In the genomic region with DNA sequence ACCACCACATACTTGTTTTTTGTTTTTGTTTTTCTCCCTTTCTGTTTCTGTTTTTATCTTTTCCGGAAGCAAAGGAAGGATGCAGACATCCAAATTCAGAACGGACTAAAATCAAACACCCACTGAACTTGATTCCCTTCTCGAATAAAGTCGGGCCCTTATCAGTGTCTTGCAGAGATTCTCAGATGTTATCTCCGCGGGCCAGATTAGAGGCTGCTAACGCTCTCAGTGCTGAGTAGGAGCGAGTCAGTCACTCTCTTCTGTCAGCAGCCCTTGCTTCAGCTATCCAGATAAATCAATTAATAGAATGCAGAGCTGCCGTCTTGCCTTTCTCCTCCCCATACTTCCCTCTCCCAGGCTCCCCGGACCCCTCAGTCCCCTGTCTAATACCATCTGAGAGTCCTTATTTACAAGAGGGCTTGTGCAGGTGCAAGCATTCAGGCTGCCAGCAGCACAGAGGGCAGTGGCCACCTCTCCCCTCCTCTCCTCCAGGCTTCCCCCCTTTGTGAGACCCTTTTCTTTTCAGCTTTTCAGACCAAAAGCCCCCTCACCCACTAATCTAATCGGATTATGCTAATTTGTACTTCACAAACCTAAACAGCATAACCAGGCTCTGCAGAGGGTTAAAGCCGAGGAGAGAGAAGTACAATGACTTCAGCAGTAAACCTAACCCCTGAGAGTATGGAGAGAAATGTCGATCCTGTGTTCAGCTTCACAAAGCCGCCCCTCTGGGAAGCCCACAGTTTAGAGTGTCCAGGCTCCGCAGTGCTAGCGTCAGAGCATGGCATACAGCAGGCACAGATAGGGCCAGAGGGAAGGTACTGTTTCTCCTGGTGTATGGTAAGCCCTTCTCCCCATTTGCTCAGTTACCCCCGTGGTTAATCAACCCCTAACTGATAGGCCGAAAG, we compare ENCODE assay signal across 10 mouse cellular contexts. TPM values are rescaled to one million over a fixed set of nuclear protein-coding genes. Genes with fewer than 3 reads are reported as not detected.
DNase-seq lines count a peak whose midpoint lies in the region; ATAC-seq and TF ChIP-seq lines count a peak whose summit lies in the region.
"Had no signal": no experiment of that assay in that cellular context is flagged by ENCODE, and none has a peak within 500 bp of the region (broad histone marks: within the 10 kb centered on the region; RNA-seq: fewer than 3 reads in every experiment).

No protein-coding gene starts in this region.

- H3K4me3 ChIP-seq in forebrain, embryonic 10.5 days, result peak overlapping the region; percentile 33
- no peak overlapping the region for H3K4me3 ChIP-seq in forebrain, postnatal 0 days (ENCODE audit: low read depth, low read length)
- H3K4me3 ChIP-seq in forebrain, embryonic 13.5 days, result peak overlapping the region; percentile 12
- H3K4me3 ChIP-seq in midbrain, embryonic 11.5 days (ENCODE audit: low read depth, low read length), result no peak overlapping the region
- H3K4me3 ChIP-seq in lung, adult 2 months (replicated peaks; ENCODE audit: extremely low read depth, low read depth, low read length), result no peak overlapping the region

- 4% methylated on average over 18 of the region's 18 CpGs for WGBS in forebrain, embryonic 10.5 days
- WGBS in forebrain, postnatal 0 days, result 8% methylated on average over 18 of the region's 18 CpGs
- WGBS in forebrain, embryonic 13.5 days, result 2% methylated on average over 18 of the region's 18 CpGs
- WGBS in midbrain, embryonic 11.5 days, result 5% methylated on average over 18 of the region's 18 CpGs
- WGBS in lung, adult 2 months, result 37% methylated on average over 18 of the region's 18 CpGs

- H3K4me1 ChIP-seq in forebrain, embryonic 10.5 days, result peaks cover 58% of the 10 kb centered on the region
- no peaks in the 10 kb centered on the region for H3K4me1 ChIP-seq in forebrain, postnatal 0 days (ENCODE audit: insufficient read depth)
- H3K4me1 ChIP-seq in forebrain, embryonic 13.5 days, result peaks cover 29% of the 10 kb centered on the region
- H3K4me1 ChIP-seq in midbrain, embryonic 11.5 days (ENCODE audit: control insufficient read depth, insufficient read depth, low read length), result peaks cover 37% of the 10 kb centered on the region
- H3K4me1 ChIP-seq in lung, adult 2 months (ENCODE audit: control insufficient read depth, insufficient read depth, low read length), result peaks cover 8% of the 10 kb centered on the region

- TF ChIP-seq POLR2A in lung, adult 2 months (IDR thresholded peaks at IDR 0.05; ENCODE audit: borderline replicate concordance, extremely low read depth, low read depth, low read length), result no peak

- H3K36me3 ChIP-seq in forebrain, embryonic 10.5 days (replicated peaks), result no peaks in the 10 kb centered on the region
- no peaks in the 10 kb centered on the region for H3K36me3 ChIP-seq in forebrain, postnatal 0 days (ENCODE audit: insufficient read depth)
- H3K36me3 ChIP-seq in forebrain, embryonic 13.5 days (ENCODE audit: poor library complexity, severe bottlenecking), result no peaks in the 10 kb centered on the region
- H3K36me3 ChIP-seq in midbrain, embryonic 11.5 days (ENCODE audit: control insufficient read depth, insufficient read depth, low read length), result no peaks in the 10 kb centered on the region

- no peak for ATAC-seq in forebrain, postnatal 0 days
- ATAC-seq in forebrain, embryonic 13.5 days, result peak; percentile 89
- ATAC-seq in midbrain, embryonic 11.5 days (ENCODE audit: low FRiP score), result peak; percentile 97
- no peak for ATAC-seq in megakaryocyte-erythroid progenitor cell, adult 5-6 weeks (replicated peaks; ENCODE audit: low FRiP score, low TSS enrichment, poor library complexity, severe bottlenecking)

- peak overlapping the region; percentile 78 for H3K27ac ChIP-seq in forebrain, embryonic 10.5 days
- no peak overlapping the region for H3K27ac ChIP-seq in forebrain, postnatal 0 days (ENCODE audit: low read depth, low read length)
- H3K27ac ChIP-seq in forebrain, embryonic 13.5 days, result peak overlapping the region; percentile 68; the same call in 1 of the 2 replicates
- H3K27ac ChIP-seq in midbrain, embryonic 11.5 days (ENCODE audit: low read depth, low read length), result peak overlapping the region; percentile 78

- peaks cover 54% of the 10 kb centered on the region for H3K27me3 ChIP-seq in forebrain, embryonic 10.5 days (ENCODE audit: poor library complexity, severe bottlenecking)
- H3K27me3 ChIP-seq in forebrain, postnatal 0 days (ENCODE audit: insufficient read depth, low read length), result no peaks in the 10 kb centered on the region
- H3K27me3 ChIP-seq in forebrain, embryonic 13.5 days, result peaks cover 3% of the 10 kb centered on the region; the same call in 1 of the 2 replicates
- H3K27me3 ChIP-seq in midbrain, embryonic 11.5 days (ENCODE audit: control insufficient read depth, insufficient read depth, low read length), result no peaks in the 10 kb centered on the region

- H3K9me3 ChIP-seq in forebrain, embryonic 10.5 days, result no peaks in the 10 kb centered on the region
- no peaks in the 10 kb centered on the region for H3K9me3 ChIP-seq in forebrain, postnatal 0 days (ENCODE audit: low read length)
- no peaks in the 10 kb centered on the region for H3K9me3 ChIP-seq in forebrain, embryonic 13.5 days (replicated peaks)
- H3K9me3 ChIP-seq in midbrain, embryonic 11.5 days (ENCODE audit: control insufficient read depth, low read length), result no peaks in the 10 kb centered on the region

- H3K9ac ChIP-seq in forebrain, postnatal 0 days, result no peak overlapping the region
- H3K9ac ChIP-seq in forebrain, embryonic 13.5 days, result 0 out of 2 replicates have a peak overlapping the region, but pooled peaks have one; percentile 34
- peak overlapping the region; percentile 25 for H3K9ac ChIP-seq in midbrain, embryonic 11.5 days (ENCODE audit: low read length)

- peak; percentile 74 for DNase-seq in forebrain, embryonic 10.5 days (ENCODE audit: extremely low spot score, low spot score)
- no peak for DNase-seq in forebrain, postnatal 0 days
- DNase-seq in A20 (ENCODE audit: low read depth, low spot score), result peak; percentile 53
- DNase-seq in midbrain, embryonic 11.5 days (ENCODE audit: low spot score, missing footprints), result peak; percentile 95
- DNase-seq in lung, adult 2 months, result no peak
- no peak for DNase-seq in cerebellum, postnatal 36 days
- DNase-seq: cerebellum, postnatal 25 days; thymus, postnatal 36 days had no signal

- H3K4me2 ChIP-seq in forebrain, postnatal 0 days (ENCODE audit: low read depth), result no peak overlapping the region
- peak overlapping the region; percentile 47 for H3K4me2 ChIP-seq in forebrain, embryonic 13.5 days
- H3K4me2 ChIP-seq in midbrain, embryonic 11.5 days, result peak overlapping the region; percentile 39

- no peak for TF ChIP-seq CTCF in forebrain, postnatal 0 days (IDR thresholded peaks at IDR 0.05; ENCODE audit: low read depth)
- no peak for TF ChIP-seq CTCF in lung, adult 2 months (IDR thresholded peaks at IDR 0.05; ENCODE audit: insufficient read depth, low read length)

RNA-seq across cellular contexts. Expression of a gene that starts 17.6 kb away (rescaled TPM):
- 2.2 and 2.8 TPM in 2 replicates for polyA plus RNA-seq in forebrain, embryonic 10.5 days (2016; fragmentation: Nextera tagmentation; extraction: Ambion mirVana)
- total RNA-seq in forebrain, postnatal 0 days (2014; rRNA removed), result 0.23 and 0.62 TPM in 2 replicates
- 0.11 and 0.23 TPM in 2 replicates for polyA plus RNA-seq in forebrain, postnatal 0 days (2015; fragmentation: Nextera tagmentation; extraction: Ambion mirVana)
- 0.97 and 1.1 TPM in 2 replicates for polyA plus RNA-seq in forebrain, embryonic 13.5 days (2015; fragmentation: Nextera tagmentation; extraction: Ambion mirVana)
- polyA plus RNA-seq in midbrain, embryonic 11.5 days (2014; fragmentation: Nextera tagmentation; extraction: Ambion mirVana), result 44.9 and 45.9 TPM in 2 replicates
- 0.05 TPM in 1 of 2 replicates, not detected in the other for polyA plus RNA-seq in lung, adult 2 months (2012; rRNA removed)
- total RNA-seq in megakaryocyte-erythroid progenitor cell, adult 5-6 weeks (2014; fragmentation: Nextera tagmentation), result not detected in 2 replicates
- total RNA-seq in megakaryocyte-erythroid progenitor cell, adult 5-6 weeks (2017), result 0.09 and 0.50 TPM in 2 replicates

RNA-seq across cellular contexts. Expression of a gene that starts 28.7 kb away (rescaled TPM):
- polyA plus RNA-seq in forebrain, embryonic 10.5 days (2016; fragmentation: Nextera tagmentation; extraction: Ambion mirVana), result 5.9 and 6.2 TPM in 2 replicates
- total RNA-seq in forebrain, postnatal 0 days (2014; rRNA removed), result 3.6 and 4.3 TPM in 2 replicates
- polyA plus RNA-seq in forebrain, postnatal 0 days (2015; fragmentation: Nextera tagmentation; extraction: Ambion mirVana), result 4.5 and 5.4 TPM in 2 replicates
- 5.8 and 6.8 TPM in 2 replicates for polyA plus RNA-seq in forebrain, embryonic 13.5 days (2015; fragmentation: Nextera tagmentation; extraction: Ambion mirVana)
- polyA plus RNA-seq in midbrain, embryonic 11.5 days (2014; fragmentation: Nextera tagmentation; extraction: Ambion mirVana), result 13.0 and 13.5 TPM in 2 replicates
- 8.6 and 9.7 TPM in 2 replicates for polyA plus RNA-seq in lung, adult 2 months (2012; rRNA removed)
- 2.3 and 3.4 TPM in 2 replicates for total RNA-seq in megakaryocyte-erythroid progenitor cell, adult 5-6 weeks (2014; fragmentation: Nextera tagmentation)
- total RNA-seq in megakaryocyte-erythroid progenitor cell, adult 5-6 weeks (2017), result 2.1 and 2.3 TPM in 2 replicates

Comparison
In these comparisons a context has a peak if more than half of its experiments do, and no peak if none do; other contexts are left out.
1. DNase-seq: peak in forebrain, embryonic 10.5 days (single experiment), A20 (single experiment) and midbrain, embryonic 11.5 days (single experiment); none in forebrain, postnatal 0 days (single experiment), lung, adult 2 months (single experiment) and cerebellum, postnatal 36 days (0 of 2).
2. H3K4me3 ChIP-seq: peak in forebrain, embryonic 10.5 days (single experiment) and forebrain, embryonic 13.5 days (single experiment); none in forebrain, postnatal 0 days (single experiment), midbrain, embryonic 11.5 days (single experiment) and lung, adult 2 months (single experiment).
3. ATAC-seq: peak in forebrain, embryonic 13.5 days (single experiment) and midbrain, embryonic 11.5 days (single experiment); none in forebrain, postnatal 0 days (single experiment) and megakaryocyte-erythroid progenitor cell, adult 5-6 weeks (single experiment).
4. RNA of a gene that starts 17.6 kb away (polyA plus RNA-seq): 44.9 to 45.9 TPM in midbrain, embryonic 11.5 days; 2.2 to 2.8 TPM in forebrain, embryonic 10.5 days, 0.97 to 1.1 TPM in forebrain, embryonic 13.5 days, 0.11 to 0.23 TPM in forebrain, postnatal 0 days and 0.05 TPM in lung, adult 2 months; every median in the first group is over 10 times any median in the second.